Mouse (Mus musculus) cortical plate, adult 2 months (tissue): ENCODE data around the gene 4930438A08Rik. TPM values are rescaled to one million over a fixed set of nuclear protein-coding genes. Genes with fewer than 3 reads are reported as not detected.

Source experiments
- H3K27ac ChIP-seq: fragments of 200-500 bp; 2 replicates; pipeline ENCODE4 v1.5.1; 2012; ENCODE audit warnings: low read length, control low read depth, inconsistent platforms; ENCODE audit not compliant: insufficient read depth
- H3K4me1 ChIP-seq: fragments of 200-500 bp; 2 replicates; pipeline ENCODE4 v1.6.1; 2011; ENCODE audit warnings: low read length; ENCODE audit not compliant: control insufficient read depth, insufficient read depth
- H3K4me3 ChIP-seq: fragments of 200-500 bp; 2 replicates; pipeline ENCODE4 v1.5.1; 2011; ENCODE audit warnings: mild to moderate bottlenecking, low read length, control low read depth; ENCODE audit not compliant: insufficient read depth
- CTCF ChIP-seq: fragments of 200-500 bp; IDR thresholded peaks from 2 replicates; pipeline ENCODE4 v1.5.1; 2011; ENCODE audit warnings: mild to moderate bottlenecking, control low read depth, low read length; ENCODE audit not compliant: insufficient read depth; ENCODE audit errors: extremely low read depth
- POLR2A ChIP-seq: fragments of 200-500 bp; IDR thresholded peaks from 2 replicates; pipeline ENCODE4 v1.6.1; 2011; ENCODE audit warnings: mild to moderate bottlenecking, low read length, control low read depth; ENCODE audit not compliant: insufficient read depth; ENCODE audit errors: extremely low read depth
- polyA plus RNA-seq: library from polyadenylated mRNA; depleted of rRNA; stranded (reverse); fragments of >200 nt; gene quantifications from 2 replicates; pipeline ENCODE4 v1.2.3, GENCODE M21; 2012; rRNA removed

The 4930438A08Rik gene
- polyA plus RNA-seq, 1 experiment: not detected

DNA sequence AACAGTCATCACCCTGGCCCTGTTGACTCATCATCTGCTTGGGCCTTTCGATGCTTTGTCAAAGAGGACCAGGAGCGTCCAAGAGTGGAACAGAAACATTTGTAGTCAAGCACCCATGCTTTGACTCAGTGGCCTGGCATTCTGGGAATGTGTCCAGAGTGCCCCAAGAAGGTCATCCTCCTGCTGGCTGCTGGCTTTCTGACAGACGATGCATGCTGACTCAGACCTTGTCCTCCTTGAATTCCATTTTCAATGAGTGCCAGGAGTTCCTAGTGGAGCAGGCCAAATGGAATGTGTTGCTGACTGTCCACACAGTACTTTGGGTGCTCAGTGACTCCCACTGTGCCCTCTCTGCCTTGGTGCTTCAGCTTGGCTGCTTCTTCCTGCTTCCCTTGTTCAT lies 60.1 kb downstream of the 4930438A08Rik start:
- H3K4me1 ChIP-seq: 0 out of 2 replicates have a peak, but pooled peaks cover 5% of the 10 kb centered on the region
- no peak overlapping the region for H3K4me3 ChIP-seq
- TF ChIP-seq CTCF (no peak), POLR2A (no peak)
- no peak overlapping the region for H3K27ac ChIP-seq

Other genes with a start within 250 kb of the 4930438A08Rik start
- gene Gm12248, start 181.7 kb upstream of the 4930438A08Rik start, polyA plus RNA-seq: not detected in 2 replicates
- 75.1 and 81.7 TPM in 2 replicates for gene Cnot8, start 170.6 kb upstream of the 4930438A08Rik start, polyA plus RNA-seq
- 8.6 and 9.5 TPM in 2 replicates for gene Gemin5, start 106.3 kb upstream of the 4930438A08Rik start, polyA plus RNA-seq
- 50.0 and 50.1 TPM in 2 replicates for gene Mrpl22, start 103.1 kb upstream of the 4930438A08Rik start, polyA plus RNA-seq
- gene Igtp, start 75.2 kb upstream of the 4930438A08Rik start, polyA plus RNA-seq: 9.0 and 9.6 TPM in 2 replicates
- gene Irgm2, start 75.2 kb upstream of the 4930438A08Rik start, polyA plus RNA-seq: 4.0 and 5.7 TPM in 2 replicates
- 65.6 and 77.1 TPM in 2 replicates for gene Zfp692, start 32.3 kb downstream of the 4930438A08Rik start, polyA plus RNA-seq
- 50.2 and 50.7 TPM in 2 replicates for gene Zfp672, start 55.5 kb downstream of the 4930438A08Rik start, polyA plus RNA-seq
- 42.4 and 44.6 TPM in 2 replicates for gene Sh3bp5l, start 55.9 kb downstream of the 4930438A08Rik start, polyA plus RNA-seq
- gene Lypd8, start 104.2 kb downstream of the 4930438A08Rik start, polyA plus RNA-seq: 0.08 and 0.11 TPM in 2 replicates
- not detected in 2 replicates for gene 1810065E05Rik, start 146.3 kb downstream of the 4930438A08Rik start, polyA plus RNA-seq
- not detected in 2 replicates for gene Gm12253, start 157.8 kb downstream of the 4930438A08Rik start, polyA plus RNA-seq
- not detected in 2 replicates for gene Lypd9, start 178.1 kb downstream of the 4930438A08Rik start, polyA plus RNA-seq
- gene Olfr30, start 187.5 kb downstream of the 4930438A08Rik start, polyA plus RNA-seq: not detected in 2 replicates
- not detected in 2 replicates for gene Olfr332, start 217.8 kb downstream of the 4930438A08Rik start, polyA plus RNA-seq
- not detected in 2 replicates for gene Olfr331, start 227.8 kb downstream of the 4930438A08Rik start, polyA plus RNA-seq